Mouse (Mus musculus) limb, embryonic 14.5 days (tissue): ENCODE measurements at regions not wholly inside any gene's neighbourhood (a gene's known extent, or its start where the extent isn't known, plus 50 kb on each side); places are given as distances from the start of the nearest gene placed in this dataset.

ENCODE experiments used
- ATAC-seq: fragments of 200-750 bp; cut with Nextera tagmentation; 2 replicates; pipeline ENCODE4 v1.8.0; 2017; ENCODE audit warnings: low read depth, moderate number of reproducible peaks, moderate TSS enrichment; ENCODE audit not compliant: low FRiP score
- DNase-seq: peaks from one replicate; pipeline ENCODE4 v3.0.0-alpha.2; 2015; ENCODE audit warnings: low spot score
- H3K27ac ChIP-seq: fragments of 300-500 bp; sonication (generic); replicated peaks from 2 replicates; pipeline ENCODE4 v1.5.1; 2014; ENCODE audit warnings: low read depth, mild to moderate bottlenecking, low read length, moderate library complexity, mixed read lengths
- H3K27me3 ChIP-seq: fragments of 300-500 bp; sonication (generic); 2 replicates; pipeline ENCODE4 v1.6.1; 2014; ENCODE audit warnings: low read length, mixed read lengths; ENCODE audit not compliant: control insufficient read depth, insufficient read depth
- H3K36me3 ChIP-seq: fragments of 300-500 bp; sonication (generic); 2 replicates; pipeline ENCODE4 v1.6.1; 2014; ENCODE audit warnings: mild to moderate bottlenecking, low read length, moderate library complexity, mixed read lengths; ENCODE audit not compliant: control insufficient read depth, insufficient read depth
- H3K4me1 ChIP-seq: fragments of 300-500 bp; sonication (generic); 2 replicates; pipeline ENCODE4 v1.6.1; 2014; ENCODE audit warnings: antibody characterized with exemption, low read length, mixed read lengths; ENCODE audit not compliant: control insufficient read depth, insufficient read depth
- H3K4me2 ChIP-seq: fragments of 300-500 bp; sonication (generic); replicated peaks from 2 replicates; pipeline ENCODE4 v1.6.1; 2014; ENCODE audit warnings: low read depth, mild to moderate bottlenecking, low read length, moderate library complexity; ENCODE audit not compliant: severe bottlenecking
- H3K4me3 ChIP-seq: fragments of 300-500 bp; sonication (generic); replicated peaks from 2 replicates; pipeline ENCODE4 v1.5.1; 2014; ENCODE audit warnings: low read length
- H3K9ac ChIP-seq: fragments of 300-500 bp; sonication (generic); 2 replicates; pipeline ENCODE4 v1.6.1; 2014; ENCODE audit warnings: mild to moderate bottlenecking, low read depth, low read length, moderate library complexity; ENCODE audit not compliant: severe bottlenecking
- H3K9me3 ChIP-seq: fragments of 300-500 bp; sonication (generic); 2 replicates; pipeline ENCODE4 v1.6.1; 2016; ENCODE audit warnings: low read length; ENCODE audit not compliant: control insufficient read depth
- POLR2A ChIP-seq: fragments of 200-500 bp; IDR thresholded peaks from 2 replicates; pipeline ENCODE4 v1.8.0; 2012; ENCODE audit warnings: inconsistent platforms, mild to moderate bottlenecking, moderate library complexity, borderline replicate concordance; ENCODE audit not compliant: insufficient read depth, insufficient read length; ENCODE audit errors: extremely low read depth
- WGBS: fragments of 180-500 bp; shearing (Covaris S2); extraction: QIAGEN DNeasy Blood & Tissue Kit; methylation state at CpG from one replicate; pipeline ENCODE4 v1.1.7; 2014; 5-methylcytosine and 5-hydroxymethylcytosine counted together

DNA sequence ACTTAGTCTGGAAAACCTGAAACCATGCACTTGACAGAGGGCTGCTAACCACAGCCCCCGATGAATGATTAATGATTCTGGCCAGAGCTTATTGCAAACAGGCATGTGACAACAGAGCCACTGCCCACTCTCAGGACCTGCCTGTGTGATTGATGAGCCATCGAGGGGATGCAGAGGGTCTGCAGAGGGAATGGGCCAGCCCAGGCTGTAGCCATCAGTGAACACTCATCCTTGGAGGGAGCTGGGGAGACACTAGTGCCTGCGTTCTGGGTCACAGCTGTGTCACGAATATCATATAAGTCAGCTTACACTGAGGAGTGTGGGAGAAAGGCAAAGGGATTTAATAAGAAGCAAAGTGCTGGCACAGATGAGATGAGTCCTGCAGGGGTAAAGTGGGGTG is 100.8 kb upstream of the Ldah start:
- no peaks in the 10 kb centered on the region for H3K9me3 ChIP-seq
- no peak overlapping the region for H3K27ac ChIP-seq
- no peaks in the 10 kb centered on the region for H3K27me3 ChIP-seq
- DNase-seq: no peak
- no peak overlapping the region for H3K9ac ChIP-seq
- peaks cover 4% of the 10 kb centered on the region; the same call in 1 of the 2 replicates for H3K4me1 ChIP-seq
- TF ChIP-seq POLR2A: no peak
- H3K4me3 ChIP-seq: no peak overlapping the region
- 49% methylated on average over 4 of the region's 4 CpGs for WGBS
- no peaks in the 10 kb centered on the region for H3K36me3 ChIP-seq
- ATAC-seq: no peak
- no peak overlapping the region for H3K4me2 ChIP-seq

DNA sequence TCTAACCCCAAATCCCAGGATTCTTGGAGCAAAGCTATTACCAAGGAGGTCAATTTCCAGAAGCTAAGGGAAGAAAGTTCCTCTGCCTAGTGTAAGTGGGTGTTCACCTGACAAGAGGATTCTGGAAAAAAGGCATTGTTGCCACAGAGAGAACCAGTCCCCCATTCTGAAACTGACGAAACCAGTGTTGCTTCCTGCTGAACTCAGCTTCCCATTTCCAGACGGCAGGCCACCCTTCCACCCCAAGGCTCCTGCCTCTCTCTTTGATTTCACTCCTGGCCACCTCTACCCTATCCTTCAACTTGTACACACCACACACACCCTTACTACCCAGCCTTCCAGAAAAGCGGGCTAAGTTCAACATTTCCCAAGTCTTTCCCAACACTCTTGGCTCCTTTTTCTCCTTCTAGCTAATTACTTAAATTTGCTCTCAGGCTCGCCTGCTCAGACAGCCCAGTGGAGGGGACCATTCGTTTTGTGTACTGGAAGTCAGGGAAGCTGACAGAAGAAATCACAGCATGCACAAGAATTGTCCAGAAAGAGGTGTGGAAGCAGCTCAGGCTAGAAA is 98.6 kb upstream of the Ldah start:
- Histone ChIP-seq H3K4me2 (no peak overlapping the region), H3K27ac (no peak overlapping the region)
- no peak for ATAC-seq

DNA sequence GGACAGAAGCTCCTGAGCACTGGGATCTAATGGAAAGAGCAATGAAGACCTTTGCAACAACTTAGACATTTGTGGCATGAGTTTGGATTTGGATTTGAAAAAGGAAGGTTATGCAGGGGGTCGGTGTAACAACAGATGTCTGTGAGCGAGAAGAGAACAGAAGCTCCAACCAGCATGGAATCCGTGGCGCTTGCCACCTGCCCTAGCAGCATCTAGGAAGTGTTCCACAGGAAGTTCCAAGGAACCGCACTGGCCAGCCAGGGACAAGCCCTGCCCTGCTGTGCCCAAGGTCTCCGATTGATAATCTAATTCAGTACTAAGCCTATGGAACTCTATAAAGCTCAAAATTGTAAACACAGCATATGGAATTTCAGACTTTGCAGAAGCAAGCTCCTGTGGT is 98.0 kb upstream of the Ldah start:
- TF ChIP-seq POLR2A: no peak

More for the DNA sequence above, 98.6 kb upstream of the Ldah start:
- 68% methylated on average over 5 of the region's 5 CpGs for WGBS
- Histone ChIP-seq H3K9me3 (no peaks in the 10 kb centered on the region), H3K27me3 (no peaks in the 10 kb centered on the region), H3K4me1 (peaks cover 4% of the 10 kb centered on the region; the same call in 1 of the 2 replicates), H3K4me3 (no peak overlapping the region), H3K9ac (no peak overlapping the region), H3K36me3 (no peaks in the 10 kb centered on the region)
- DNase-seq: no peak
- no peak for TF ChIP-seq POLR2A

DNA sequence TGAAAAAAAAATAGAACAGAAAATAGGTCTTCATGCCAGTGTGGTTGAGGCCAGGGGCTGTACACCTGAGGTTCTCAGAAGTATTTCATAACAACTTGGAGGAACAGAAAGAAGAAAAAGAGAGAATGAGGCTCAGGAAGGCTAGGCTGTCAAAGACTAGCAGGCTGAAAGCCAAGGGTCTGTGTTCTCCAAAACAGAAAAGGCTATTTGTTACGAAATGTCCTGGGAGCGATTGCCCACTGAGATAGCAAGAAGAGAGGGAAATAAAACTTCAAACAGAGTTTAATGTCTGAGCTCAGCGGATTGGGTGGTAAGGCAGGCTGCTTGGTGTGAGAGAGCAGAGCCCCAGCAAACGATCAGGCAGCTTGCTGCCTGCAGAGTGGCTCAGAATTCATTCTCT is 97.6 kb upstream of the Ldah start:
- peaks cover 4% of the 10 kb centered on the region; the same call in 1 of the 2 replicates for H3K4me1 ChIP-seq
- no peaks in the 10 kb centered on the region for H3K36me3 ChIP-seq
- no peaks in the 10 kb centered on the region for H3K27me3 ChIP-seq
- ATAC-seq: no peak
- TF ChIP-seq POLR2A: no peak
- no peak overlapping the region for H3K9ac ChIP-seq
- DNase-seq: no peak
- 33% methylated on average over 4 of the region's 4 CpGs for WGBS
- no peaks in the 10 kb centered on the region for H3K9me3 ChIP-seq
- no peak overlapping the region for H3K27ac ChIP-seq
- H3K4me2 ChIP-seq: no peak overlapping the region
- no peak overlapping the region for H3K4me3 ChIP-seq

More for the DNA sequence above, 98.0 kb upstream of the Ldah start:
- DNase-seq (no peak), ATAC-seq (no peak)
- Histone ChIP-seq H3K36me3 (no peaks in the 10 kb centered on the region), H3K27ac (no peak overlapping the region), H3K27me3 (no peaks in the 10 kb centered on the region), H3K4me3 (no peak overlapping the region), H3K4me2 (no peak overlapping the region), H3K4me1 (peaks cover 4% of the 10 kb centered on the region; the same call in 1 of the 2 replicates), H3K9ac (no peak overlapping the region), H3K9me3 (no peaks in the 10 kb centered on the region)
- WGBS: 86% methylated on average over 6 of the region's 6 CpGs

DNA sequence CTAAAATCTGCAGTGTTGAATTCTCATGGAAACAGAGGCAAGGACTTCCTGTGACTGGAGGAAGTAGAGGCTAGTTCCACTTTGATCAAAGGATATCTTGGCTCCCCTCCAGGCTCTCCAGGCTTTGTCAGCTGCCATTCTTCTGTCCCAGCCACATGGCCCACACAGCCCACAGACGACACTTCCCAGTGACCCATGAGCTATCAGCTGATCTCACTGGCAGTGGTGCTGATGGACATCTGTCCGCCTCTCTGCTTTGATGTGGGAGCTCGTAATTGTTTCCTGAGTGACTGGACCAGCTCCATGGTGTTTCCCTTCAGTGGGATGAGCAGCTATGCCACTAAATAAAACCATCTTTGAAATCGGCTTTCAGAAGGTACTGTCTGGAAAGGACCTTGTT is 96.4 kb upstream of the Ldah start:
- no peak overlapping the region for H3K9ac ChIP-seq
- no peak overlapping the region for H3K4me2 ChIP-seq
- no peak for ATAC-seq
- H3K27me3 ChIP-seq: no peaks in the 10 kb centered on the region
- WGBS: 61% methylated on average over 4 of the region's 4 CpGs
- H3K27ac ChIP-seq: no peak overlapping the region
- H3K4me1 ChIP-seq: peaks cover 4% of the 10 kb centered on the region; the same call in 1 of the 2 replicates
- no peak for TF ChIP-seq POLR2A
- H3K9me3 ChIP-seq: no peaks in the 10 kb centered on the region
- no peaks in the 10 kb centered on the region for H3K36me3 ChIP-seq
- H3K4me3 ChIP-seq: no peak overlapping the region
- DNase-seq: no peak
